Mouse (Mus musculus): Measurements from ENCODE around the gene Tdrd1. TPM values are rescaled to one million over a fixed set of nuclear protein-coding genes. Genes with fewer than 3 reads are reported as not detected.

Tdrd1 gene
- polyA plus RNA-seq (2015; fragmentation: Illumina TruSeq; extraction: RNeasy Lipid Tissue Mini Kit (QIAGEN cat#74804); ENCODE audit: insufficient read depth, low read depth, low replicate concordance): not detected

DNA sequence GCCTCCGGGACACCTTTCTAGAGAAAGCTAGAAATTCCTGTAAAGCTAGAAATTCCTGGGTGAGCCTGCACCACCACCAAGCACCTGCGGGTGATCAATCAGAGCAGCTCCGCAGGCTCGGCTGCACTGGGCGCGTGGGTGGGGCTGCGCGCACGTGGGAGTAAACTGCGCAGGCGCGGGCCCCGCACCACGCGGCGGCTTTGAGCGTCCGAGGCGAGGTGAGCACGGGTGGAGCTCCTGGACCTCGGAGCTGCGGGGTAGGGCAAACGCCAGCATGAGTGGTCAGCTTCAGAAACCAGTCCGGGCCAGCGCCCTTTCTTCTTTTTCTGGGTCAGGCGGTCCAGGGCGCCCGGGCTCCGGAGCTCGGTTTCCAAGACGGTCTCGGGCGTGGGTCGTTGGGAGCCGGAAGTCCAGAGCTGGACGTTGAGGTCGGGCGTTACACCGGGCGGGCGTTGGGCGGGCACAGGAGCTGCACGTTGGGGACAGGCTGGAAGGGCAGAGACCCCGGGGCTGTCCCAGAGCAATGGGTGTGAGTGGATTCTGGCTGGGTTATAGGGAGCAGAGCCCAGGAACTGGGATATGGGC lies at the start of gene Tdrd1:
Tdrd1 (plus strand) TSS at position 163 of the 585 bp plus-strand sequence.

DNA sequence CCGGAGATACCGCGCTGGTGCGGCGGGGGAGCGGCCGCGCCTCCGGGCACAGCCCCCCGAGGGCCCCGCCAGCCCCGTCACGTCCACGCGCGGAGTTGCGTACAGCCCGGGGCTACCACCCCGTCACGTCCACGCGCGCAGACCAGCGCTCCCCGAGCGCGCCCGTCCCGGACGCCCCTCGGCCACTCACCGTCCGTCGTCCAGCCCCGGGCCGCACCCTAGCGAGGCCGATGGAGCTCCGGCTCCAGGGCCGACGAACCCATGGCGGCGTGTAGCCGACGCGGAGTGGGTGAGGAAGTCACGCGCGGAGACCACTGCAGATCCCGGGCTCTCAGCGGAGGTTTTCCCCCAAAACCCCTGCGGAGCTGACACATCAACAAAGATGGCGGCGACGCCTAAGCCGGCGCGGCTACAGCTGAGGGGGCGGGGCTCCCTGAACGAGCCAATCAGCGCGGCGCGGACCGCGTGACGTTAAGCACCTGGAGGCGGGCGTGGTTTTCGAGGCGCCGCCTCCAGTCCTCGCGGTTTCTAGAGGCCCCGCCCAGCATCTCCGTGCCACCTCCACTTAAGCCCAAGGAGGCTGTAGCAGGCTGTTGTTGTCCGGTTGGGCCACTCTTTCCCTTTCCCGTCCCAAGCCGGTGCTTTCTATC lies 4.1 kb upstream of the Tdrd1 start, which contains the start of gene Ccdc186:
Ccdc186 (minus strand) TSS at position 393 of the 650 bp plus-strand sequence.

DNA sequence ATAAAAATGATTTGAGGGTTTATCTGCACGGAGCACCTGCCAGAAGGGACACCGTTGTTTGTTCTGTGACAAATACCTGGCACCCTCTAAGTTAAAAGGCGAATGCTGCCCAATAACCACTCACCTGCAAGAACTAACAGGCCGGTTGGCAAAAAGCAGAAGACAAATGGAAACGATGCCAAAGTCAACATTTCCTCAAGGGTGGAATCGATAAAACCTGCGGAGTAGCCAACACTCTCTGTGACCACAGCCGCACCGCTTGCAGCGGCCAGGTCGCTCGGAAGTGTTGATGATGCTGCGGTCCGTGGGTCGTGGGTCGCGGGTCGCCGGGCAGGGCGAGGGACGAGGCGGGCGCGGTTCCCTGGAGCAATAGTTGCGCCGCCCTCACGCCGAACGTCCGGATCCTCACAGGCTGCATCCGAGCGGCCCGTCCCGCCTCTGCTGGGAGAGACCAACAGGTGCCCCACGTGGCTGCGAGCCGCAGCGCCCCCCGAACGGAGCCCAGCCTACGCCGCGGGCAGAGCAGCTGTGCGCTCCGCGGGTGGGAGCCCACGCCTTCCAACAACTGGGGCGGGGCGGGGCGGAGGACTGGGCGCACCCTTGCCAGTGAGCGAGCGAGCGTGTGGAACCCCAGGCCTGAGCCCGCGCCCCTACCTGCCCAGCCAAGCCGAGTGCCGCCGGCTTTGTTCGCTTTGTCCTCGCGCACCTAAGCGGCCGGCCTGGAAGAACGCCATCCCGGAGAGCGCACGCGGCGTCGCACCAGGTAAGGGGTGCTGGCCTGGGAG lies 48.0 kb downstream of the Tdrd1 start, which contains the start of gene Vwa2:
Vwa2 (plus strand) TSS at position 434 of the 785 bp plus-strand sequence.

Other genes with a start within 250 kb of the Tdrd1 start
- gene Adrb1, start 104.0 kb upstream of the Tdrd1 start, polyA plus RNA-seq (2015; fragmentation: Illumina TruSeq; extraction: RNeasy Lipid Tissue Mini Kit (QIAGEN cat#74804); ENCODE audit: insufficient read depth, low read depth, low replicate concordance): 0.35 TPM
- 4.0 TPM for gene Ccdc186, start 4.0 kb upstream of the Tdrd1 start, polyA plus RNA-seq (2015; fragmentation: Illumina TruSeq; extraction: RNeasy Lipid Tissue Mini Kit (QIAGEN cat#74804); ENCODE audit: insufficient read depth, low read depth, low replicate concordance)
- not detected for gene Vwa2, start 48.0 kb downstream of the Tdrd1 start, polyA plus RNA-seq (2015; fragmentation: Illumina TruSeq; extraction: RNeasy Lipid Tissue Mini Kit (QIAGEN cat#74804); ENCODE audit: insufficient read depth, low read depth, low replicate concordance)
- gene Afap1l2, start 182.0 kb downstream of the Tdrd1 start, polyA plus RNA-seq (2015; fragmentation: Illumina TruSeq; extraction: RNeasy Lipid Tissue Mini Kit (QIAGEN cat#74804); ENCODE audit: insufficient read depth, low read depth, low replicate concordance): 3.6 TPM

Data from pancreas, adult 10 weeks (tissue).